Mouse (Mus musculus): Measurements from ENCODE around the gene Ugt3a2. TPM values are rescaled to one million over a fixed set of nuclear protein-coding genes. Genes with fewer than 3 reads are reported as not detected.

Gene Ugt3a2
- total and polyA plus RNA-seq, 3 experiments, result not detected

DNA sequence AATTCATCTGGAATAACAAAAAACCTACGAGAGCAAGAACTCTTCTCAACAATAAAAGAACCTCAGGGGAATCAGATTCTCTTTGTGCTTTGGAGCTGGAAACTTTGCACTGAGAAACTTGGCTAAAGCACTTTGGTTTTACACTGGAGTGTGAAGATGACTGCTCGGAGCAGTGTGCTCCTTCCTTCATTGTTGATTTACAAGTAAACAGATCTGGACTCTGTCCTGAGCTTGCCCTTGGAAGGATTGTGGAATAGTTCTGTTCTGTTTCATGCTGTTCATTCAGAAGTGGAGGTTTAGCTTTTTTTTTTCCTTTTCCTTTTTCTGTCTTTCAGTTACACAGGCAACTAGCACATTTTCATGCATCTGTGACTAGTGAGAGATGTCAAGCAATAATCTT lies 754 bp upstream of the Ugt3a2 start:
- in situ Hi-C loops (cut with MboI; ENCODE audit: low pct_ligation_motif_present, low pct_unique_long_range_greater_than_20kb, low sequenced_read_pairs), result no loop called here
- dilution Hi-C loops (cut with MboI; ENCODE audit: extremely low pct_ligation_motif_present, extremely low pct_unique_long_range_greater_than_20kb, low sequenced_read_pairs), result no loop called here
- H3K4me2 ChIP-seq (ENCODE audit: insufficient read depth, low read depth, poor library complexity, severe bottlenecking), result no peak overlapping the region
- DNase-seq (ENCODE audit: extremely low read depth), result no peak
- TF ChIP-seq SIN3A (IDR thresholded peaks at IDR 0.05; ENCODE audit: low read length), result no peak
- no peak for TF ChIP-seq NELFE (IDR thresholded peaks at IDR 0.05; ENCODE audit: low read depth, low read length)
- H3K4me1 ChIP-seq (ENCODE audit: control insufficient read depth in 1 of 2, insufficient read depth in 2 of 2), result no peaks in the 10 kb centered on the region
- no peaks in the 10 kb centered on the region for H3K27me3 ChIP-seq (replicated peaks)
- H3K9me3 ChIP-seq (replicated peaks; ENCODE audit: low read length), result no peaks in the 10 kb centered on the region
- H3K9ac ChIP-seq (ENCODE audit: insufficient read depth, low read depth), result no peak overlapping the region
- H3K36me3 ChIP-seq (replicated peaks in 1 of 2; ENCODE audit: control insufficient read depth in 1 of 2, insufficient read depth in 1 of 2, low read length in 1 of 2), result no peaks in the 10 kb centered on the region
- H3K4me3 ChIP-seq (replicated peaks in 1 of 3; ENCODE audit: low read depth in 2 of 3, low read length in 2 of 3, poor library complexity in 1 of 3), result no peak overlapping the region
- no peaks in the 10 kb centered on the region for H3K79me2 ChIP-seq (replicated peaks; ENCODE audit: control insufficient read depth, extremely low read depth, insufficient read depth, poor library complexity, severe bottlenecking)
- H3K27ac ChIP-seq (ENCODE audit: insufficient read depth, low read depth), result no peak overlapping the region

- no peaks in the 10 kb centered on the region for H3K79me2 ChIP-seq (replicated peaks; ENCODE audit: control insufficient read depth, extremely low read depth, insufficient read depth, poor library complexity, severe bottlenecking)
- H3K27me3 ChIP-seq (replicated peaks), result no peaks in the 10 kb centered on the region
- H3K36me3 ChIP-seq (replicated peaks in 1 of 2; ENCODE audit: control insufficient read depth in 1 of 2, insufficient read depth in 1 of 2, low read length in 1 of 2), result no peaks in the 10 kb centered on the region
- no peak overlapping the region for H3K4me2 ChIP-seq (ENCODE audit: insufficient read depth, low read depth, poor library complexity, severe bottlenecking)
- in situ Hi-C loops (cut with MboI; ENCODE audit: low pct_ligation_motif_present, low pct_unique_long_range_greater_than_20kb, low sequenced_read_pairs), result no loop called here
- no peaks in the 10 kb centered on the region for H3K9me3 ChIP-seq (replicated peaks; ENCODE audit: low read length)
- TF ChIP-seq JUN (IDR thresholded peaks at IDR 0.05; ENCODE audit: insufficient read depth, low read depth, low read length) (no peak), SIN3A (IDR thresholded peaks at IDR 0.05; ENCODE audit: low read length) (no peak), ELF1 (IDR thresholded peaks at IDR 0.05; ENCODE audit: low read depth, low read length) (no peak), POLR2AphosphoS2 (IDR thresholded peaks at IDR 0.05; ENCODE audit: low read depth, low read length) (no peak), ZKSCAN1 (IDR thresholded peaks at IDR 0.05; ENCODE audit: borderline replicate concordance, low read depth, low read length) (no peak), ZC3H11A (IDR thresholded peaks at IDR 0.05; ENCODE audit: low read depth, low read length) (no peak), TCF12 (IDR thresholded peaks at IDR 0.05; ENCODE audit: low read depth, low read length) (no peak), POLR2A (IDR thresholded peaks at IDR 0.05; ENCODE audit: low read depth, low read length) (no peak), UBTF (IDR thresholded peaks at IDR 0.05; ENCODE audit: low read depth, low read length) (no peak), MAFK (IDR thresholded peaks at IDR 0.05; ENCODE audit: insufficient replicate concordance, low read length) (no peak), RCOR1 (conservative IDR thresholded peaks at IDR 0.05; ENCODE audit: low read depth, low read length) (no peak), KAT2A (IDR thresholded peaks at IDR 0.05; ENCODE audit: insufficient replicate concordance, low read length) (no peak), EP300 (IDR thresholded peaks at IDR 0.05; ENCODE audit: low read length) (no peak), HCFC1 (IDR thresholded peaks at IDR 0.05; ENCODE audit: low read depth, low read length) (no peak), RAD21 (IDR thresholded peaks at IDR 0.05; ENCODE audit: low read depth, low read length) (no peak), PAX5 (IDR thresholded peaks at IDR 0.05; ENCODE audit: low read length) (no peak), SMC3 (IDR thresholded peaks at IDR 0.05; ENCODE audit: low read depth, low read length) (no peak)
- dilution Hi-C loops (cut with MboI; ENCODE audit: extremely low pct_ligation_motif_present, extremely low pct_unique_long_range_greater_than_20kb, low sequenced_read_pairs), result no loop called here
- H3K27ac ChIP-seq (ENCODE audit: insufficient read depth, low read depth), result no peak overlapping the region
- H3K9ac ChIP-seq (ENCODE audit: insufficient read depth, low read depth), result no peak overlapping the region
- no peaks in the 10 kb centered on the region for H3K4me1 ChIP-seq (ENCODE audit: control insufficient read depth in 1 of 2, insufficient read depth in 2 of 2)
- DNase-seq (ENCODE audit: extremely low read depth), result no peak
- no peak overlapping the region for H3K4me3 ChIP-seq (replicated peaks in 1 of 3; ENCODE audit: low read depth in 2 of 3, low read length in 2 of 3, poor library complexity in 1 of 3)
These were observed 1.3 kb downstream of the Ugt3a2 start for GRCm38 (mm10) chr15:9336616-9337015.
